Mouse (Mus musculus) adipocyte (in vitro differentiated cells): ENCODE data around the gene Gm15557.
"Not testable (repeated sequence)": the region's sequence is repeated elsewhere in the genome, so short reads cannot be mapped to it uniquely, and the experiment has no call there.

Experiments used
- DNase-seq: peaks from one replicate; pipeline ENCODE4 v3.0.0-alpha.2; 2016; ENCODE audit warnings: low spot score

Gm15557 gene

GRCm38 (mm10) chr2:155940681-155941080 lies at the start of gene Gm15557:
TSS of gene Gm15557 (plus strand) at chr2:155940728.
- DNase-seq: peak; percentile 93

DNA sequence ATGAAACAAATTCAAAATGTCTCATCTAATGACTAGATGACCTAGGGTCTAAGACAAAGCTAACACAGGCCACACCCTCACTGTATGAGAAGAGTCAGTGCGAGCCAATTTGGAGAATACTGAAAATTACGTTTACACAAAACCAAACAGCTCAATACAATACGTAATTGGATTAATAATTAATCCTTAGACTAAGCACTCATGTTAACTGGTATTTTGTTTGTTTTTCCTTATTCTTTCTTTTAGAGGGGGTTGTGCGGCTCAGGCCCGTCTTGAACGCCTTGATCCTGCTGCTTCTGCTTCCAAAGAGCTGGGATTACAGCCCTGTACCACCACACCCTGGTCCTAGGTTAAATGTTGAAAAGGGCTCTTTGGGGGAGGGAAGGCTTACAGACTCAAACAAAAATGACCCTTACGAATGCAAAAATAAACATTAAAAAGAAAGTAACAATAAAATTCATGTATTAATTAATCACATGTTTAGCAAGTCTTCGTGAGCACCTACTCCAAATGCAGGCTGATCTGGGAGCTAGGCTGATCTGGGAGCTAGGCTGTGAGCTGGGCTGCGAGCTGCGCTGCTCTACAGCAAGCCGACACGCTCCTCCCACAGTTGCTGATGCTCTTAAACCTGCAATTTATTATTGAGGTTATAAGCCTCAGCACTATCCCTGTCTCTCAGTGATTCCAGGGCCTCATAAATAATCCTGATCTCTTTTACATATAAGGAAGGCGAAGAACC lies 46.1 kb upstream of the Gm15557 start:
- no peak for DNase-seq

- DNase-seq: no peak
These were observed 45.3 kb upstream of the Gm15557 start for GRCm38 (mm10) chr2:155895046-155895735.

DNA sequence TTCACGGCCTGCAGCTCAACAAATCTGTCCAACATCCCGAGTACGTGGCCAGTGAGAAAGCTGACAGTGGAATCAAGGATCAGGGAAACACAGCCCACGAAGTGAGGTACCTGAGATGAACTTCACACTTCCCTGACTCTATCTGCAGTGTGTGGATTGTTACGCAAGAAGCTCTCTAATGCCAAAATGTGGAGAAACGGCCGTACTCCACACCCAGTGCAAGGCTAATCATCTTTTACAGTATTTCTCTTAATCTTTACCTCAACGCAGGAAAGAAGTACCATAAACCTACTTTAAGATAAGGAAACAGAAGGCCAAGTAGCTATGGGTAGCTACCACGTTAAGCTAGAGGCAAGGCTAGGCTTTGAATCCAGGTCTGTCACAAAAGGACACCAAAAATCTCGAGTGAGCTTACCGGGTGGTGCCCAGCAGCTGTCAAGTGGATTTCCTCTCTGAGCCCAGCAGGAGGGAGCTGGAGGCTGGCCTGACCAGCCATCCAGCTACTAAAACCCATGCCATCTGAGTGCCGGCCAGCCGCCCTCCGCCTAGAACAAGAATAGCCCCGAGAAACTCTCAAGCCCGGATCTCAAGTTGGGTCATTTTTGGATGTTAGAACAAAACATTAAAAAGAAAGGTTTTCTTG lies 37.4 kb upstream of the Gm15557 start:
- peak; percentile 37 for DNase-seq

DNA sequence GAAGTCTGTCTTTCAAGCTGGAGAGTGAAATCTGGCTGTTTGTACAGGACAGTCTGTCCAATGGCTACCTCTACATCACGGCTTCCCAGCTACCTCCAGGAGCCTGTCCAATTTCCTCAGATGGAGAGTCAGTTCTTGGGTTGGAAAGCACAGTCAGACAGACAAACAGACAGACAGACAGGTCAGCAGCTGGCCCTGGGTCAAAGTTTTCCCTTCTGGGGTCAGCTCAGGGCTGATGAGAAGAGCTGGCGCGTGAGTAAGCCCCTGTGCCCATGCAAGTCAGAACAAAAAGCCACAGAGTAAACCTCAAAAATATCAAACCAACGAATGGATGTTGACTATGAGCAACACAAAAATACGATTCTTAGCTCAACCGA lies 36.9 kb upstream of the Gm15557 start:
- no peak for DNase-seq

GRCm38 (mm10) chr2:155914684-155915083 lies 25.8 kb upstream of the Gm15557 start:
- no peak for DNase-seq

GRCm38 (mm10) chr2:155923143-155923542 lies 17.4 kb upstream of the Gm15557 start:
- DNase-seq: no peak

- DNase-seq: not testable (repeated sequence)
These were observed 15.3 kb upstream of the Gm15557 start for GRCm38 (mm10) chr2:155925213-155925612.

DNA sequence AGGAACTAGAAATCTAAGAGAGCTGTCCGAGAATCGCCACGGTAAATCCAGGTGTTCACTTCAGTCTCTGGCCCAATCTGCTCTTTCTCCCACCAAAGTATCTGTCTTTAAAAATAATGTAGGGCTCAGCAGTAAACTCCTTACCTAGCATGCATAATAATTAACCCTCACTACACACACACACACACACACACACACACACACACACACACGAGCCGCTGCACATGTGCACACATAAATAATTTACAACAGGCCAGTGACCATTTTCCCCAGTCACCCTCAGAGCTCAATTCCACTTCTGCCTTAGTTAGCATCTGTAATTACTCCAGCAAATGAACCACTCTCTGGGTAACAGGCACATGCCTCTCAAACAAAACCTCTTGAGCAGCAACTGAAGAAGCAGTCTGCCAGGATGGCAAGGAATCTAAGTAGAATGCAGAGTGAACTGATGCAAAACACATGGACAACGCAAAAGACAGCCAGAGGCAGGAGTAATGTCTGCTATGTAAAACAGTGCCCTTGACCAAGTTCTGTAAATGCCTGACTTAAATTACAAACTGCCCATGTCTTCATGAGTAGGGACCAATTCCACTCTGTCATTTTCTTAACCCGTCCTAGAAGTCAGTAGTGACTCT lies 11.7 kb upstream of the Gm15557 start:
- no peak for DNase-seq

DNA sequence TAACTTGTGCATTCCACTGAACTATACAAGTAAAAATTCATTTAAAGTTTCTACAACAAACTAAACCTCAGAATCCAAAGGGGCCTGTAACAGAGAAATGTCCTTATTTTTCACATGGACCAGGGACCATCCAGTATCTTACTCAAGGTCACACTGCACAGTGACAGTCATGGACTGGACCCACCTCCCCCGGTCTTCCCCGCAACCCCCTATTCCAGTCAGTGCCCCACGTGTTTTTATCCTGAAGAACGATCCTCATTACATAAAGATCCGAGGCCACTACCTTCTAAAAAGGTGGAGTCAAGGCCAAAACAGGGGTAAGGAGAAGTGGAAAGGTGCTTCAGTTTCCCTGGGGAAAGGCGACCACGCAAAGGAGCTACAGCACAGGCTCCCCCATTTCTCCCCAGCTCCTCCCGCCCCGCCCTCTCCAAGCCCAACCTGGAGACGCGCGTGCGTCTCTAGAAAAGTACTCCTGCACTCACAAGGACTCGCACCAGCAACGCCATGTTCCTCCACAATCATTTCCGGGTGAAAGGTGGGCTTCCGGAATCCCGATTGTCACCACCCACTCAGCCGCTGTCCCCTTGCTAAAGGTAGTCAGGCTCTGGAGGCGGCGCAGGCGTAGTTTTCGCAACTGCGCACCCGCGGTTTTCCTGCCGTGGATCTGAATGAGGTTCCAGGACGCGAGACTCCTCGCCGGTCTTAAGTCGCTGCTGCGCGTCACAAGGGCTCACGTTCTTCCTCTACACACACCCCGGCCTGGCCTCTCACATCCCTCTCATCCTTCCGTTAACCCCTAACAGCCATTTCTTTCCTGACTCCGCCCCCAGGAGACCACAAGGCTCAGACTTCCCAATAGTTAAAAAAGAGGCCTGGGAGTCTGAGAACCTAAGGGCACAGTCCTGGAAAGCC lies 10.7 kb upstream of the Gm15557 start, which contains the start of gene Uqcc1:
TSS of gene Uqcc1 (minus strand) at position 780 of the 912 bp plus-strand sequence.
- DNase-seq: peak; percentile 98

DNA sequence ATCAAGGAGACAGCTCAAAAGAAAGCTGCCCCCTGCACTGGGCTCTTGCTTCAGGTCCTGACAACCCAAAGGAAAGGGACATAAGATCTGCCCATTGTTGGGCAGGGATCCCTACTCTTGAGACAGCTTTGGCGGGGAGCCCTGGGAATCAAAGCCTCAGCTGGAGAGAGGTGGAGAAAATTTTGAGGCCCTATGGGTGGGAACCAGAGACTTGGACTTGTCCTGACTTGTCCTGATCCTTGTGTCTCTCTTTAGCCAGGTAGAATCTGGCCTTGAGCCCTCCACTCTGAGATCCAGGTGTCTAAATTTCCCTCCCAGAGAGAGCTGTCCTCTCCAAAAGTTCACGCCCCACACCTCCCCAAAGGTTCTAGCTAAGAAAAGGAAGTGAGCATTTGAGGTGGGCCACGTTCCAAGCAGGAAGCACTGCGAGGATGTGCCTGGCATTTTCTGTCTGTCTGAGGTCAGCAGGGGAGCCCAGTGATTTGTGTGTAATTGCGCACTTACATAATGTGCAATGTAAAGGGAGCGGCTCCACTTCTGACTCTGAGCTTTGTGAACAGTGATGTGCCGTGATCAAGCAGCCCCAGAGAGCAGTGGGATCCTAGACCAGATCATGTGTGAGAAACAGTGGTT lies 515 bp upstream of the Gm15557 start:
- DNase-seq: peak; percentile 77

GRCm38 (mm10) chr2:155941697-155942442 lies 1.3 kb downstream of the Gm15557 start:
- DNase-seq: no peak

GRCm38 (mm10) chr2:155943463-155943862 lies 2.9 kb downstream of the Gm15557 start:
- no peak for DNase-seq

DNA sequence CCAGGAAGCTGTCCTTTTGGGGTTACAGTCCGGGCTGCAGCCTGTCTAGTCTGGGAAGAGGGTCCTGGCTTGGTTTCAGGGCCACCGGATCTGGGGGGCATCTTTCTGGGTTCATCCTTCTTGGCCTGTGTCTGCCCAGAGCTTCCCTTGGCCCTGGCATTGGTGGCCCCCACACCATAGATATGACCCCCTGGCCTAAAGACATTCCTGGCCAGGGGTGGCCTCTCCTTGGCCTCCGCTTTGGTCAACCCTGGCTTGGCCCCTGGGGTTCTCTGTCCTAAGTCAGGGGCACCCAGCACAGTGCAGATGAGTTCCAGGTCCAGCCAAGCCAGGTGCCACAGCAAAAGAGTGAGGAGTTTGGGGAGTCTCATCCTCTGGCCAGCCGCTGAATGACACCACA lies 4.2 kb downstream of the Gm15557 start:
- no peak for DNase-seq

GRCm38 (mm10) chr2:155945124-155945523 lies 4.6 kb downstream of the Gm15557 start, which contains the start of gene Gdf5:
TSS of gene Gdf5 (minus strand) at chr2:155945367.
- DNase-seq: peak; percentile 71

DNA sequence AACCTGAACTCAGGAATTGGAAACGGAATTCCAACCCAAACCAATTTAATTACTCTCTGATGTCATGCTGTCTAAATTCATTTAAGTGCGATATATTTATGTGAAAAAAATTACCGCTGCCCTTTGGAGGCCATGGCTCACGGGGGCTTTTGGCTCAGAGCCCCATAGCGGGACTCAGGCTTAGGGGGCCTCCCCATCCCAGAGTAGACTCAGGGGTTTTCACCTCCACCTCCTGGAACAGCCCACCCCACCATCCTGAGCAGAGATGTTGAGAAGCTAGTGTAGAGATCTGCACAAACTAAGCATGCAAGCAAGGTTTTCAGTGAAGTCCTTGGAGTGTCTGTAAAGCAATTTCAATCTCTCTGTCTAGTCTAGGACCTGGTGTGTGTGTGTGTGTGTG lies 5.1 kb downstream of the Gm15557 start:
- no peak for DNase-seq

GRCm38 (mm10) chr2:155946069-155946468 lies 5.5 kb downstream of the Gm15557 start:
- peak; percentile 91 for DNase-seq

- DNase-seq: no peak
These were observed 6.0 kb downstream of the Gm15557 start for GRCm38 (mm10) chr2:155946499-155946898.

GRCm38 (mm10) chr2:155947390-155948002 lies 7.0 kb downstream of the Gm15557 start:
- no peak for DNase-seq

- DNase-seq: no peak
These were observed 8.8 kb downstream of the Gm15557 start for GRCm38 (mm10) chr2:155949362-155949761.
